Mouse (Mus musculus): ENCODE data around the gene Htr5a. TPM values are rescaled to one million over a fixed set of nuclear protein-coding genes. Genes with fewer than 3 reads are reported as not detected.

Gene Htr5a
- polyA plus RNA-seq (2021; fragmentation: Nextera tagmentation): 3.4 and 4.2 TPM in 2 replicates
- long read RNA-seq, experiment 1, full-length matches to known transcripts: 1 of 1 reads
- long read RNA-seq, experiment 1, partial matches to known transcripts: 0 of 1 reads
- long read RNA-seq, experiment 1, other reads (novel, unspliced or antisense): 0 of 1 reads
- long read RNA-seq, experiment 2, full-length matches to known transcripts: 6 of 6 reads
- long read RNA-seq, experiment 2, partial matches to known transcripts: 0 of 6 reads
- long read RNA-seq, experiment 2, other reads (novel, unspliced or antisense): 0 of 6 reads

DNA sequence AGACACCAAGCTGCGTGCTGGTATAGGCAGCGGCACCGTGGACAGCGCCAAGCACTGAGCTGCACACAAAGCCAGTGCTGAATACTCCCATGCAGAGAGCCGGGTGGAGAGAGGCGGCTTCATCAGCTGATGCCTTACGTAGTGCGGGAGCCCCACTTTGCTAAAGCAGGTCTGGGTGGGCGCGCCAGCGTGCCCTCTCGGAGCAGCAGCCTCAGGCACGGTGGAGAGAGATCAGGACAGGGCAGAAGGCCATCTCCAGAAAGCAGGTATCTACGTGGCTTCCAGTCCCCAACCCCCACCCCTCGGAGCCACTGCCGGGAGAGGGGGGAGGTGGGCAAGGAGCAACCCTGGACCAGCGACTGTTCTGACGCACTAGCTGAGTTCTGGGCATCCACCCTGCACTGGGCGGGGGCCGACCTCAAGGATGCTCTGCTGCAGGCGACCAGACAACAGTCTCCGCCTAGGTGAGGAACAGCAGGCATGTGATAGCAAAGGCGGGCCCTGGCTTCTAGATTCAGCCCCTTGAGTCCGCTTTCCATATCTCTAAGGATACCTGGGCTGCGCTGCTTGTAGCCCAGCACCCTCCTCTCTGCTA lies at the start of gene Htr5a:
TSS of gene Htr5a (plus strand) at position 449 of the 595 bp plus-strand sequence.

Other genes starting within 250 kb of the Htr5a start
- gene Paxip1, start 50.5 kb upstream of the Htr5a start, polyA plus RNA-seq (2021; fragmentation: Nextera tagmentation): 6.3 and 8.8 TPM in 2 replicates
- 90.5 and 119 TPM in 2 replicates for gene Insig1, start 229.2 kb downstream of the Htr5a start, polyA plus RNA-seq (2021; fragmentation: Nextera tagmentation)

Measured in layer of hippocampus, adult 6 months (tissue).